Mouse (Mus musculus): Measurements from ENCODE around the gene Usp18.

DNA sequence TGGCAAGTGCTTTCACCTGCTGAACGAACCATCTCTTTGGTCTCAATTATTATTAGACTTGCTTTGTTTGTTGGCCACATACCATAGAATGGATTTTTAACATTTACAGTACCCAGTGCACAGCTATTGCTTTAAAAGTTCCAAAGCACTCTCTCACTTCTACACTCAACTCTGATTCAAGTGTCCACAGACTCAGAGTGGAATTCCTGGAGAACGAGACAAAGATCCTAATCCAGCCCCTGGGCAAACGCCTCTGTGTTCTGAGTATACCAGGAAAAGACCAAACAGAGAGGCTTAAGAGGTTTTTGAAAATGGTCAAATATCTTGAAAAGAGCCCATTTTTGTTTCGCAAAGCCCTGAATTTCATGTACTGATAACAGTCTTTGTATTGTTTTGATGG lies 32.7 kb upstream of the Usp18 start:
- no peak for TF ChIP-seq CTCF (IDR thresholded peaks at IDR 0.05; ENCODE audit: low read depth)
- TF ChIP-seq EP300 (IDR thresholded peaks at IDR 0.05; ENCODE audit: low read depth): no peak
